Mouse (Mus musculus) forebrain, postnatal 0 days (tissue): ENCODE measurements around the gene Nt5m. TPM values are rescaled to one million over a fixed set of nuclear protein-coding genes. Genes with fewer than 3 reads are reported as not detected.

ENCODE experiments used
- ATAC-seq: fragments of 200-750 bp; cut with Nextera tagmentation; 2 replicates; pipeline ENCODE4 v1.8.0; 2017; ENCODE audit warnings: mild to moderate bottlenecking, moderate library complexity
- DNase-seq: peaks from one replicate; pipeline ENCODE4 v3.0.0-alpha.2; 2015
- H3K27ac ChIP-seq: fragments of 300-500 bp; sonication (generic); 2 replicates; pipeline ENCODE4 v1.5.1; 2014; ENCODE audit warnings: low read depth, mild to moderate bottlenecking, antibody characterized with exemption, low read length, moderate library complexity, mixed read lengths
- H3K27me3 ChIP-seq: fragments of 300-500 bp; sonication (generic); 2 replicates; pipeline ENCODE4 v1.6.1; 2014; ENCODE audit warnings: mild to moderate bottlenecking, low read length, mixed read lengths; ENCODE audit not compliant: insufficient read depth
- H3K36me3 ChIP-seq: fragments of 300-500 bp; sonication (generic); 2 replicates; pipeline ENCODE4 v1.6.1; 2014; ENCODE audit warnings: mild to moderate bottlenecking, moderate library complexity; ENCODE audit not compliant: insufficient read depth
- H3K4me1 ChIP-seq: fragments of 300-500 bp; sonication (generic); 2 replicates; pipeline ENCODE4 v1.6.1; 2014; ENCODE audit warnings: antibody characterized with exemption; ENCODE audit not compliant: insufficient read depth
- H3K4me2 ChIP-seq: fragments of 300-500 bp; sonication (generic); 2 replicates; pipeline ENCODE4 v1.6.1; 2014; ENCODE audit warnings: low read depth, mild to moderate bottlenecking, moderate library complexity
- H3K4me3 ChIP-seq: fragments of 300-500 bp; sonication (generic); 2 replicates; pipeline ENCODE4 v1.5.1; 2014; ENCODE audit warnings: low read depth, low read length, mixed read lengths
- H3K9ac ChIP-seq: fragments of 300-500 bp; sonication (generic); 2 replicates; pipeline ENCODE4 v1.6.1; 2014; ENCODE audit warnings: mild to moderate bottlenecking
- H3K9me3 ChIP-seq: fragments of 300-500 bp; sonication (generic); 2 replicates; pipeline ENCODE4 v1.6.1; 2016; ENCODE audit warnings: low read length
- CTCF ChIP-seq: sonication (generic); IDR thresholded peaks from 2 replicates; pipeline ENCODE4 v1.5.1; 2016; ENCODE audit warnings: antibody characterized with exemption, control low read depth, low read depth
- WGBS: fragments of 180-500 bp; shearing (Covaris S2); extraction: QIAGEN DNeasy Blood & Tissue Kit; methylation state at CpG from one replicate; pipeline ENCODE4 v1.1.7; 2014; 5-methylcytosine and 5-hydroxymethylcytosine counted together
- polyA plus RNA-seq: library from polyadenylated mRNA; unstranded; fragments of >200 nt; fragmentation: Nextera tagmentation; extraction: Ambion mirVana; gene quantifications from 2 replicates; pipeline ENCODE4 v1.2.1, GENCODE M21; 2015
- total RNA-seq: library from RNA; depleted of rRNA; stranded (reverse); fragments of >200 nt; gene quantifications from 2 replicates; pipeline ENCODE4 v1.2.3, GENCODE M21; 2014; rRNA removed

Gene Nt5m
- total RNA-seq (62.2 and 63.0 TPM in 2 replicates), polyA plus RNA-seq (82.3 and 85.9 TPM in 2 replicates)

- Histone ChIP-seq H3K27me3 (no peaks in the 10 kb centered on the region), H3K4me2 (peak within 1 kb of the TSS; percentile 66), H3K36me3 (peaks cover 18% of the 10 kb centered on the region), H3K27ac (peak within 1 kb of the TSS; percentile 99), H3K9ac (peak within 1 kb of the TSS; percentile 95), H3K4me1 (peaks cover 17% of the 10 kb centered on the region), H3K9me3 (no peaks in the 10 kb centered on the region), H3K4me3 (peak within 1 kb of the TSS; percentile 100)
- no peak for TF ChIP-seq CTCF
- ATAC-seq (peak; percentile 96), DNase-seq (peak; percentile 95)
- 0% methylated on average over 23 of the region's 24 CpGs for WGBS
Measured at GRCm38 (mm10) chr11:59839008-59839458, at the start of gene Nt5m. Nt5m (plus strand) TSS chr11:59839447.

GRCm38 (mm10) chr11:59793390-59793789 lies 45.9 kb upstream of the Nt5m start:
- Histone ChIP-seq H3K4me2 (no peak overlapping the region), H3K27ac (no peak overlapping the region), H3K9ac (no peak overlapping the region), H3K27me3 (no peaks in the 10 kb centered on the region), H3K4me3 (no peak overlapping the region), H3K4me1 (no peaks in the 10 kb centered on the region), H3K36me3 (peaks cover 64% of the 10 kb centered on the region), H3K9me3 (no peaks in the 10 kb centered on the region)
- no peak for DNase-seq
- no peak for TF ChIP-seq CTCF
- WGBS: 92% methylated on average over 6 of the region's 6 CpGs
- no peak for ATAC-seq

GRCm38 (mm10) chr11:59800412-59800811 lies 38.8 kb upstream of the Nt5m start:
- Histone ChIP-seq H3K9ac (no peak overlapping the region), H3K4me2 (no peak overlapping the region), H3K4me3 (no peak overlapping the region), H3K4me1 (no peaks in the 10 kb centered on the region), H3K36me3 (peaks cover 94% of the 10 kb centered on the region), H3K27ac (no peak overlapping the region), H3K27me3 (no peaks in the 10 kb centered on the region), H3K9me3 (no peaks in the 10 kb centered on the region)
- TF ChIP-seq CTCF: peak; percentile 34
- 92% methylated on average over 10 of the region's 10 CpGs for WGBS
- no peak for ATAC-seq
- DNase-seq: no peak

GRCm38 (mm10) chr11:59801881-59802280 lies 37.4 kb upstream of the Nt5m start:
- WGBS: 93% methylated on average over 8 of the region's 8 CpGs
- Histone ChIP-seq H3K4me3 (no peak overlapping the region), H3K27ac (no peak overlapping the region), H3K9ac (no peak overlapping the region), H3K27me3 (no peaks in the 10 kb centered on the region), H3K4me1 (no peaks in the 10 kb centered on the region), H3K9me3 (no peaks in the 10 kb centered on the region), H3K36me3 (peaks cover 93% of the 10 kb centered on the region), H3K4me2 (no peak overlapping the region)
- TF ChIP-seq CTCF: no peak
- ATAC-seq (no peak), DNase-seq (no peak)

GRCm38 (mm10) chr11:59803516-59803915 lies 35.7 kb upstream of the Nt5m start:
- TF ChIP-seq CTCF: no peak
- ATAC-seq (no peak), DNase-seq (no peak)
- H3K27ac ChIP-seq: no peak overlapping the region
- no peak overlapping the region for H3K9ac ChIP-seq
- 90% methylated on average over 14 of the region's 14 CpGs for WGBS
- H3K4me1 ChIP-seq: peaks cover 4% of the 10 kb centered on the region; the same call in 1 of the 2 replicates
- H3K4me3 ChIP-seq: no peak overlapping the region
- H3K36me3 ChIP-seq: peaks cover 85% of the 10 kb centered on the region
- H3K9me3 ChIP-seq: no peaks in the 10 kb centered on the region
- H3K4me2 ChIP-seq: no peak overlapping the region
- H3K27me3 ChIP-seq: no peaks in the 10 kb centered on the region

- no peak overlapping the region for H3K9ac ChIP-seq
- H3K9me3 ChIP-seq: no peaks in the 10 kb centered on the region
- TF ChIP-seq CTCF: no peak
- H3K27me3 ChIP-seq: no peaks in the 10 kb centered on the region
- ATAC-seq: no peak
- no peak overlapping the region for H3K4me2 ChIP-seq
- H3K27ac ChIP-seq: no peak overlapping the region
- peaks cover 7% of the 10 kb centered on the region; the same call in 1 of the 2 replicates for H3K4me1 ChIP-seq
- H3K4me3 ChIP-seq: no peak overlapping the region
- no peak for DNase-seq
- H3K36me3 ChIP-seq: peaks cover 74% of the 10 kb centered on the region
- WGBS: 91% methylated on average over 22 of the region's 22 CpGs
Measured at GRCm38 (mm10) chr11:59804409-59805110, 34.7 kb upstream of the Nt5m start.

GRCm38 (mm10) chr11:59805256-59805655 lies 34.0 kb upstream of the Nt5m start:
- TF ChIP-seq CTCF: no peak
- Histone ChIP-seq H3K27me3 (no peaks in the 10 kb centered on the region), H3K4me1 (peaks cover 7% of the 10 kb centered on the region; the same call in 1 of the 2 replicates), H3K4me3 (no peak overlapping the region), H3K27ac (no peak overlapping the region), H3K4me2 (no peak overlapping the region), H3K9ac (no peak overlapping the region), H3K36me3 (peaks cover 67% of the 10 kb centered on the region), H3K9me3 (no peaks in the 10 kb centered on the region)
- no peak for ATAC-seq
- 94% methylated on average over 1 of the region's 1 CpGs for WGBS
- no peak for DNase-seq
